Mouse (Mus musculus) C2C12 (cell line): Measurements from ENCODE around the gene Akap4. TPM values are rescaled to one million over a fixed set of nuclear protein-coding genes. Genes with fewer than 3 reads are reported as not detected.

Experiments used
- H3K27me3 ChIP-seq: one replicate; pipeline ENCODE4 v1.6.1; 2011; ENCODE audit not compliant: control insufficient read depth, insufficient read depth, insufficient read length
- H3K36me3 ChIP-seq: one replicate; pipeline ENCODE4 v1.6.1; 2011; ENCODE audit not compliant: control insufficient read depth, insufficient read depth
- H3K4me3 ChIP-seq: one replicate; pipeline ENCODE4 v1.5.1; 2011; ENCODE audit warnings: mild to moderate bottlenecking, control low read depth; ENCODE audit not compliant: poor library complexity, insufficient read depth, severe bottlenecking
- H3K79me2 ChIP-seq: one replicate; pipeline ENCODE4 v1.6.1; 2011; ENCODE audit not compliant: control insufficient read depth, insufficient read depth
- H3K79me3 ChIP-seq: one replicate; pipeline ENCODE4 v1.6.1; 2011; ENCODE audit warnings: low read depth, control low read depth
- H3ac ChIP-seq: one replicate; pipeline ENCODE3; 2011; ENCODE audit warnings: low read depth; ENCODE audit not compliant: control insufficient read depth, insufficient read length
- CEBPB ChIP-seq: IDR thresholded peaks from one replicate; pipeline ENCODE4 v1.6.1; 2011; ENCODE audit warnings: low read depth, mild to moderate bottlenecking, control low read depth, moderate library complexity
- CTCF ChIP-seq: IDR thresholded peaks from one replicate; pipeline ENCODE4 v1.5.1; 2011; ENCODE audit not compliant: control insufficient read depth, insufficient read depth, insufficient read length
- FOSL1 ChIP-seq: IDR thresholded peaks from one replicate; pipeline ENCODE4 v1.8.0; 2011; ENCODE audit warnings: mild to moderate bottlenecking, low read length; ENCODE audit not compliant: poor library complexity, insufficient read depth, severe bottlenecking
- MAX ChIP-seq: IDR thresholded peaks from one replicate; pipeline ENCODE4 v1.6.1; 2011; ENCODE audit warnings: mild to moderate bottlenecking, control low read depth
- MYOD1 ChIP-seq: IDR thresholded peaks from one replicate; pipeline ENCODE4 v1.6.1; 2011; ENCODE audit warnings: low read depth; ENCODE audit not compliant: control insufficient read depth, insufficient read length
- MYOG ChIP-seq: IDR thresholded peaks from one replicate; pipeline ENCODE4 v1.6.1; 2011; ENCODE audit not compliant: control insufficient read depth, insufficient read length; ENCODE audit errors: extremely low read depth
- USF1 ChIP-seq: IDR thresholded peaks from one replicate; pipeline ENCODE4 v1.6.1; 2011; ENCODE audit warnings: low read depth, mild to moderate bottlenecking, control low read depth, moderate library complexity
- polyA plus RNA-seq: library from polyadenylated mRNA; unstranded; fragments of >200 nt; fragmentation: generic; extraction: Trizol; gene quantifications from one replicate; pipeline ENCODE4 v1.2.1, GENCODE M21; 2012; ENCODE audit warnings: missing spikeins

Akap4 gene
- polyA plus RNA-seq, 1 experiment, result not detected

GRCm38 (mm10) chrX:7079820-7080429 is 12.6 kb downstream of the Akap4 start:
- no peaks in the 10 kb centered on the region for H3K27me3 ChIP-seq
- H3K79me3 ChIP-seq, result no peaks in the 10 kb centered on the region
- H3K4me3 ChIP-seq, result no peak overlapping the region
- H3ac ChIP-seq, result no peak overlapping the region
- no peak for TF ChIP-seq USF1
- no peak for TF ChIP-seq FOSL1
- H3K79me2 ChIP-seq, result no peaks in the 10 kb centered on the region
- no peaks in the 10 kb centered on the region for H3K36me3 ChIP-seq

GRCm38 (mm10) chrX:7085878-7086277 is 18.6 kb downstream of the Akap4 start:
- Histone ChIP-seq H3K79me3 (no peaks in the 10 kb centered on the region), H3K79me2 (no peaks in the 10 kb centered on the region), H3K36me3 (no peaks in the 10 kb centered on the region), H3K4me3 (no peak overlapping the region), H3K27me3 (no peaks in the 10 kb centered on the region), H3ac (no peak overlapping the region)
- TF ChIP-seq MYOG (no peak), CTCF (no peak)

- Histone ChIP-seq H3K79me2 (no peaks in the 10 kb centered on the region), H3K79me3 (no peaks in the 10 kb centered on the region), H3K36me3 (no peaks in the 10 kb centered on the region), H3ac (no peak overlapping the region), H3K27me3 (no peaks in the 10 kb centered on the region), H3K4me3 (no peak overlapping the region)
- no peak for TF ChIP-seq FOSL1
- TF ChIP-seq CTCF, result no peak
- no peak for TF ChIP-seq MAX
- TF ChIP-seq USF1, result no peak
- TF ChIP-seq CEBPB, result no peak
- TF ChIP-seq MYOD1, result no peak
- no peak for TF ChIP-seq MYOG
Measured at GRCm38 (mm10) chrX:7090323-7090722, 23.0 kb downstream of the Akap4 start.

GRCm38 (mm10) chrX:7102280-7102679 is 35.0 kb downstream of the Akap4 start:
- TF ChIP-seq CEBPB (no peak), MYOD1 (no peak), USF1 (no peak), CTCF (no peak), MAX (no peak), MYOG (no peak), FOSL1 (no peak)
- no peak overlapping the region for H3K4me3 ChIP-seq
- H3ac ChIP-seq, result no peak overlapping the region
- no peaks in the 10 kb centered on the region for H3K36me3 ChIP-seq
- H3K79me3 ChIP-seq, result no peaks in the 10 kb centered on the region
- H3K27me3 ChIP-seq, result no peaks in the 10 kb centered on the region
- H3K79me2 ChIP-seq, result no peaks in the 10 kb centered on the region

GRCm38 (mm10) chrX:7114885-7115284 is 47.6 kb downstream of the Akap4 start:
- Histone ChIP-seq H3K79me3 (no peaks in the 10 kb centered on the region), H3K79me2 (no peaks in the 10 kb centered on the region), H3K4me3 (no peak overlapping the region), H3K36me3 (no peaks in the 10 kb centered on the region), H3K27me3 (no peaks in the 10 kb centered on the region), H3ac (no peak overlapping the region)
- no peak for TF ChIP-seq MYOD1

- Histone ChIP-seq H3K79me3 (no peaks in the 10 kb centered on the region), H3K4me3 (no peak overlapping the region)
Measured at GRCm38 (mm10) chrX:7121618-7122280, 54.4 kb downstream of the Akap4 start.

More at GRCm38 (mm10) chrX:7121618-7122280, 54.4 kb downstream of the Akap4 start:
- no peak overlapping the region for H3ac ChIP-seq
- TF ChIP-seq MAX (no peak), FOSL1 (no peak), MYOD1 (no peak), MYOG (no peak), USF1 (no peak), CTCF (no peak)
- no peaks in the 10 kb centered on the region for H3K36me3 ChIP-seq
- no peaks in the 10 kb centered on the region for H3K27me3 ChIP-seq
- H3K79me2 ChIP-seq, result no peaks in the 10 kb centered on the region

Other genes starting within 250 kb of the Akap4 start
- not detected for gene Ccnb3, start 25.9 kb upstream of the Akap4 start, polyA plus RNA-seq